Mouse (Mus musculus) left cerebral cortex, adult 8-10 months (tissue): ENCODE results near the gene Adamtsl2. TPM values are rescaled to one million over a fixed set of nuclear protein-coding genes. Genes with fewer than 3 reads are reported as not detected.

Experiments used
- DNase-seq, 2 experiments: peaks; one replicate each; pipeline ENCODE4 v3.0.0; 2022; ENCODE audit warnings: low spot score in 2 of 2
- total RNA-seq, 4 experiments: library from RNA; stranded (reverse); gene quantifications; 2 replicates each; pipeline ENCODE4 v1.2.4; 2022

The Adamtsl2 gene
- total RNA-seq = 10 to 100 TPM; 12.6 to 18.4 (median 15.6) TPM

DNA sequence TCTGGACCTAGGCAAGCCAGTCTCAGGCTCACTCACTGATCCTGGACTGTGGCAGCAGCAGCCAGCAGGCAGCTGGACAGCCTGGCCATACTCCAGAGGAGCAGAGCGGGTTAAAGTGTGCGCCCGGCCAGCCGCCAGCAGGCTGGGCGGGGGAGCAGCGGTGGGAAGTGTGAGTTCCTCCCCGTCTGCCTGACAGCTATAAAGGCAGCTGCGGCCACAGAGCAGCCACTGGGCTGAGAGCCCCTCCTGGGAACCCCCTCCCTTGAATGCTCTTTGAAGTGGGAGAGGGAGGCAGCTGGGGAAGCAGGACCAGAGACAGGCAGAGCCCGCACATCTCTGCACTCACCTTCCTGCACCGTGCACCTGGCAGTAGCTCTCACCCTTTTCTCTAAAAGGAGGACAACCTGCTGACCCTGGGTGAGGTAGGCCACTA lies at the start of gene Adamtsl2:
TSS of gene Adamtsl2 (plus strand) at position 228 of the 433 bp plus-strand sequence.
- peak in 1 of 2 experiments; percentile 43 for DNase-seq

DNA sequence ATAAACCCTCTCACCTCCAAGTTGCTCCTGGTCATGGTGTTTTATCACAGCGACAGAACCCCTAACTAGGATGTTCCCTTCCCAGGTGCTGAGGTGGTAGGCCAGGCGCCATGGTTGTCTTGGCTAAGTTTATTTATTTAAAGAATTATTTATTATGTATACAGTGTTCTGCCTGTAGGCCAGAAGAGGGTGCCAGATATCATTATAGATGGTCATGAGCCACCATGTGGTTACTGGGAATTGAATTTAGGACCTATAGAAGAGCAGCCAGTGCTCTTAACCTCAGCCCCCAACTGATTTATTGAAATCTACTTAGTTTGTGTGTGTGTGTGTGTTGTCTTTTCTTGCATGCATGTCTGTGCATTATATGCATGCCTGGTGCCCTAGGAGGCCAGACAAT lies 46.8 kb upstream of the Adamtsl2 start:
- no peak for DNase-seq

DNA sequence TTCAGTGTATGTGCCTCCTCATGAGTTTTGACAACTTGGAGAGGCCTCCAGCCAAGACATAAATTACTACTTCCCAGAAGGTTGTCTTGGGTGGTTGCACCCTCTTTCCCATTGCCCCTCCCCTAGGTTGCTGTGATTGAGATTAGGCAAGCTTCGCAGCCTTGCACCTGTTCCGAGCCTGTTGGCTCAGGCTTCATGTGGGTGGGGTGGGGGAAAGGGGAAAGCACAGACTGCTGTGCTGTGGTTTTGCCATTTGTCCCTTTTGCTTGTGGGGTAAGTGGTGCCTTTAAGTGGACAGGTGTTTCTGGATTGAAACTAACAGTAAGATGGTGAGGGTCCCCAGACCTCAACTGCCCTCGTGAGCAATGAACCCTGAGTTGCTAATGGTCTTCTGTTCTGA lies 43.2 kb upstream of the Adamtsl2 start:
- DNase-seq = no peak

DNA sequence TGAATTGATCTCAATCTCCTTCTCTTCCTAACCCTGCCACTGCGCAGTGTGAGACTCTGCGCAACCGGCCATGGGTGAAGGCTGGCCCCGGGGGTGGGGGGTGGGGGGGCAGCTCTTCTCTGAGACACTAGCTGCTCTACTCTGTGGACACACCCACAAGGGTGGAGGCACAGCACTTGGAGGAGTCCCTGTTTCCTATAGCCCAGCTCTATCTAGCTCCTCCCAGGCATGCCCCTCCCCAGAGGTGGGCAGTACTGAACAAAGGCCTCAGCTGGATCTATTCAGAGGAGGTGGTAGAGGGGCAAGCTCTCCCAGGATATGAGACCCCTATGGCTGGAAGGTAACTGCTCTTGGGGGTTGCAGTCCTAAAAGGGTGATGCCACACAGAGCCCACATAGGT lies 42.2 kb upstream of the Adamtsl2 start:
- DNase-seq = no peak

DNA sequence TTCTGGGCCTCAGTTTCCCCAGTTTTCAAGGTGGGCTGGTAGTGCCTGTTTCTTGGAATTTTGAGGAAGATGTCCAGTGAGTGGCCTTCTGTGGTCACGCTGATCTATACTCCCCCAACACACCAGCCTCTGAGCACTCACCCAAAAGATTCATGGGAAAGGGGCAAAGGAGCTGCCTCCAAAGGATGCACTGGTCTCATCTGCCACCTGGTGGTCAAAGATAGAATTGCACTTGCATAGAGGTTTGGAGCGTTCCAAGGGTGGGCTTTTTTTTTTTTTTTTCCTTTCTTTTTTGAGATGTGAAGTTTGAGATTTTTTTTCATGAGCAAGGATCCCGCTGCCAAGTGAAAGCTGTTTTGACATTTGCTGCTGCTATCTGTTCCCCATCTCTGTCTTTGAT lies 40.6 kb upstream of the Adamtsl2 start:
- no peak for DNase-seq

DNA sequence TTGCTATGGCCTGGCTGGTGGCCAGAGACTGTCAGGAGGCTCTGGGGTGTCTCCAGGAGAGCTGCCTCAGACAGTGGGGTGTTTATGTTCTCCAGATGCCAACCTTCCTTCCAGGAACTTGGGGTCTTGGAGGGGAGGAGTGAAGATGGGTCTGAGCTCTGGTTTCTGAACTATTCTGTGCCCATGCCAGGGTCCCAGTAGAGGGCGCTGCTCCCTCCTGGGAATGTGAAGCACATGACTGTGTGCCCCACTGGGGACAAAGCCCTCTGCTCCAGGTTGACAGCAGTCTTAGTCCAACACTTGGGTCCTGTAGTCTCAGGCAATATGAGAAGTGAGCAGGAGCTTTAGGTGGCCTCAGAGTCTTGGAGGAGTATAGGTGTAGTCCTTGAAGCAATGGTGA lies 39.9 kb upstream of the Adamtsl2 start:
- no peak for DNase-seq

DNA sequence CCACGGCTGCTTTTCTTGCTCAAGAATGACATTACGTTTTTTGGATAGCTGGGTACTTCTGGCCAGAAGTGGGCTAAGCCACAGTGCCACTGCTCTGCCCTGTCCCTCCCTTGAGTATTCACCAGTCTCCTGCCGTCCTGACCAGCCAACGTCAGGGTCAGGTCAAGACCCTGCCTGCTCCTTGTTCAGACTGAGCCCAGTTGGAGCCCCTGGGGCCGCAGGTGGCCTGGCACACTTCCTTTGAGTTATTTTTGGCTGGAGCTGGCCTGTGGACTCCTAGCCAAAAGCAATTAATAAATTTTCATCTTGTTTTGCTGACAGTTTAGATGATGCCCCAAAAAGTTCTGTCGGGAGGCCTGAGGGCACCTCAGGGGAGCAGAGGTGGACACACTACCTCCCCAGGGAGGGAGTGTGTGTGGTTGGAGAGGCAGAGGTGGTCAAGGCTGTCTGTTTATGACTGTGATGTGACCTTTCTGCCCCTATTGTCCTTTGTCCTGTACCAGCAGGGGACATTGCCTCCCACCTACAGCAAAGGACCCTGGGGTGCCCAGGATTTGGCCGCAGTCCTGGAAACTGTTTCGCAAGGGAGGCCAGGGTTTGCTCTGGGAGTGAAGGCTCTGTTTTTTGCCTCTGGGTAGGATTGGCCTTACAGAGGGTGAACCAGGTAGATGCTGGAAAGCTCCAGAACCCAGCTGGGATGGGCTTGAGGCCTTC lies 36.9 kb upstream of the Adamtsl2 start:
- no peak for DNase-seq

DNA sequence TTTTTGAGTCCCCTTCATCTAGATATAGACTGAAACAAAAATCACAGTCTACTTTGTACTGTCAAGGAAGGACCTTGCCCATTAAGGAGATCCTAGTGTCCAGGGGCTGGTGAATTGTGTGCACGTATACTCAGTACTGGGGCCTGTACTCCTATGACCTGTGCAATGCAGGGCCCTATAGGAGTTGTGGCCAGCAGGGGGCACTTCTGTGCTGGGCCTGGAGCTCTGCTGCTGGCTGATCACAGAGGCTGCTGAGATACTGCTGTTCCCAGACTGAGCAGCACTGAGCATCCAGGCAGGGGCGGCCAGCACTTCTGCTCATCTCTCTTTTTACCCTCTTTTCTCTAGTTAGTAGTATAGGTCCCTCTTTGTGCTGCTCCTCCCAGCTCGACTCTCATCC lies 35.7 kb upstream of the Adamtsl2 start:
- peak; percentile 75 to 80 for DNase-seq

DNA sequence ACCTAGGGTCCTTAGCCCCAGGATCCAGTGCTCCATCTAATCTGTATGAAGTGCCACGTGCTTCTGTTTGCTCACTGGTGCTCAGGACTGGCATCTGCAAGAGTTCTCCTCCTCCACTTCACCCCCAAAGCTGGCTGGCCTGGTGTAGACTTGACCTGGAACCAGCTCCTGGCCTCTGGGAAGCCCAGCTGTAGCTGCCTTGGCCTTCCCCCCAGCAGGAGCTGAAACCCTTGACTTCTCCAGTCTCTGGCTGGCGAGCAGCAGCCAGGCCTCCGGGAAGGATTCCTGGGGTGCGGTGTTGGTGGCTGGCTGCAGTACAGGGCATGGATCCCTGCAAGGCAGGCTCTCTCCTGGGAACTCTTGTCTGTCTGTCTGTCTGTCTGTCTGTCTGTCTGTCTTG lies 35.0 kb upstream of the Adamtsl2 start:
- no peak for DNase-seq

DNA sequence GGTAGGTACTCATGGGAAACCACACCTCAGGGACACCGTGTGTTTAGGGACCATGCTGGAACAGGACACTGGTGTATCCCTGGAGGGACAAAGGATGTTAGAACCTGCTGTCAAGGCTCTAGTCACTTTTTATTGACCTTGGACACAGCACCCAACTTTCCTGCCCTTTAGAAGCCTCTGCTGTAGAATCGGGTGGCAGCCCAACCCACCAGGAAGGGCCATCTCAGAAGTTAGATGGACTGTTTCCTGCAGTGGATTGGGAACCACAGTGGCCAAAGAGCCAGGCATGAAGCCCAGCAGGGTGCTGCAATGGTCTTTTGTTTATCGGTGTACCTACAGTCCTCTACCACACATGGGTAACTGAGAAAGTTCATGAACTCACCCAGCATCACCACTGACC lies 34.5 kb upstream of the Adamtsl2 start:
- no peak for DNase-seq

DNA sequence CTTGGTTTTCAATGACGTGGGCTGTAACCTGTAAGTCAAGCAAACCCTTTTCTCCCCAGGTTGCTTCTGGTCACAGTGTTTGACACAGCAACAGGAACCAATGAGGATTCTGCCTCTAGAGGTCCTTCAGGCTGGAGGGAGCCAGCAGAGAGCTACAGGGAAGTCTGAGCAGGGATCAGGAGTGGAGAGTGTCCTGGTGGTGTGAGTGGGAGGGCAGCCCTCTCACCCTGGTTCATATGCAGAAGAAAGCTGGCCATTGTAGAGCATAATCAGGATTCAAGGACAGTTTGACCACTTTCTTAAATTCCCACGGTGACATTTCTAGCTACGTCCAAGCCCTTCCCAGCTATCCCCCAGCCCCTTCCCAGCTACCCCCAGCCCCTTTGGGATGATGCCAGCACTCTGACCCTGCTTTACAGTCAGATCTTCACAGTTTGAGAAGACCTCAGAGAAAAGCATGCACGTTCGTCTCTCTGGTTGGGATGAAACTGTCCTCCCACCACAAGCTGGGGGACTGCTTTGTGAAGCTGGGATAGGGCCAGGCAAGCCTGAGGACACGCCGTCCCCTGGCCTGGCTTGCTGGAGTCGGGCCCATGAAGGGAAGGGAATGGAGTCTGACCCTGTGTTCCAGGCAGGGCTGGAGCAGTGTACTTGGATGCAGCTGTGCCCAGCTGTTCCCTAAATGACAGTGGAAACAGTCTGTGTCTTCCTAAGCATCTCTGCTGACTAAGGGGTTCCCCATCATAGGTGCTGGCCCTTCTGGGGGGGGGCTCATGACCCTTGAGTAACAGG lies 33.0 kb upstream of the Adamtsl2 start:
- no peak for DNase-seq

DNA sequence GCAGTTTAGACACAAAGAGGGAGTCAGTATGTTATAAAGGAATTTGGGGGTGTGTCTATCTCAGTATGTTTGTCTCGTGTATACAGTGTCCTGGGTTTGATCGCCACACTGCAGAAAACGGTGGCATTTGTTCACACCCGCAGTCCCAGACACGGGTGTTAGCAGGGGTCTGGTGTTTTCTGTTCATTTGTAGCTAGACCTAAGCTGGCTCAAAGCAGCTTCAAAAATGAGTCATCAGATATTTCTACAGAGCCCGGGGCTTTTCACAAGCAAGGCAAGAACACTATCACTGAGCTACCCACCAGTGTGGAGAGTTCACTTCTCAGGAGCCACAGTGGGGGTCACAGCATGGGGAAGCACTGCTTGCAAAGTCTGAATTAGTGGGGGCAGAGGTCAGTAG lies 29.8 kb upstream of the Adamtsl2 start:
- no peak for DNase-seq

DNA sequence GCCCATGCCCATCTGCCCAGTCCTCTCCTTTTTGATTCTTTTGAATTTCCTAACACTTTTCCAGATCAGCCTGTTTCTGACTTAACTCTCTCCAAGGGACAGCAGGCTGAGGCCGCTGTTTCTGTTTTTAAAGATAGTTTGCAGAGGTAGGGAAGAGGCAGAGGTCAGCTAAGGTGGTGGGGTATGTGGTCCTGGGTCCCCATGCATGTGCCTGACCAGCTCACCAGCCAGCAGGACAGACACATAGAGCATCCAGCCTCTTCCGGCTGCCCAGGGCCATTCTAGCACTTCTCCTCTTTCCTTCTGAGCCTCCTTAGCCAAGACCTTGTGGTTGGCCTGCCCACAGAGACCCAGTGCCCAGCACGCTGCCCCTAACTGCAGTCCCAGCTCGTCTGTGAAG lies 20.9 kb upstream of the Adamtsl2 start:
- no peak for DNase-seq

DNA sequence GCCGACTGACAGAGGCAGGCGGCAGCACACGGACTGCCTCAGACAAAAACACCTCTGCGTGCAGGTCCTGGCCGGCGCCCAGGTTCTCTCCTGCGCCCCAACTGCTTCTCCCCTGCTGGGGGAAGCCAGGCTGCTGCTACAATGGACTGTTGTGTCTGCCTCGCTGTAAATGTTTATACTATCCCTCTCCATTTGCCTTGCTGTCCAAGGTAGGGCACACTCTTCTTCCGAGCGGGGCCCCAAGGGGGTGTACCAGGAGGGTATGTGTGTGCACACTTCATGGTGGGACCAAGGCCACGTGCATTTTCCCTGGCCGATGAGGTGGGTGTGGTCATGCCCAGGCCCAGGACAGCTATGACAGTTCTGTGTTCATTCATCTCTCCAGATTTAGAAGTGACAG lies 20.4 kb upstream of the Adamtsl2 start:
- no peak for DNase-seq

DNA sequence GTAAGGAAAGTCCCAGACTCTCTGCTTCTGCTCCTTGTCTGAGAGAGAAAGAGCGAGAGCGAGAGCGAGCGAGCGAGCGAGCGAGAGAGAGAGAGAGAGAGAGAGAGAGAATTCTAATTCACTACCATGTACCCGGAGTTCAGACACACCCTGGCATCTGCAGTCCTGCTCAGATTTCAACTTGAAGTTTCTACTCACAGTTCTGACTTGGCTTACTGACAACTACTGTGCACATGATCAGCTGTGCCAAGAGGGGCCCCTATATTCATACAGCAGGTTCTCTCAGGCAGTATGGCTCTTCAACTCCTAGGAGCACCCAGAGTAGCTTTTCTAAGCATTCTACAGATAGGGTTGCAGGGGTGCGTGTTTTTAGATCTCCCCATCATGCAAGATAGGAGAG lies 20.0 kb upstream of the Adamtsl2 start:
- no peak for DNase-seq

DNA sequence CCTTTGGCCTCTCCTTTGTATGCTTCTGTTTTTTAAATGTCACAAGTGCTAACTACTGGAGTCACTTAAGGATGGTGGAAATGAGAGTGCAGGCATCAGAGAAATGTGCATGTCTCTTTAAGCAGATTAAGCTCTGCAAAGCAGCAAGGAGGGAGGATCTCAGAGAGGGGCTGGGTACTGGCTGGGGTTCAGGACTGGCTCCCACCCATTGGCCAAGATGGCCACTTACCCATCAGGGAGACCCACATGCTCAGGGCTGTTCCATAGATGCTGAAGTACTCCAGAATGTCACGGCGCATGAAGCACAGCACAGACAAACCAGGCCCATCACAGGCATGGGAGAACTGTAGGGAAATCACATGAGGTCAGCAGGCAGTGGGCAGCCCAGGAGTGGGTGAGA lies 12.1 kb upstream of the Adamtsl2 start:
- no peak for DNase-seq

DNA sequence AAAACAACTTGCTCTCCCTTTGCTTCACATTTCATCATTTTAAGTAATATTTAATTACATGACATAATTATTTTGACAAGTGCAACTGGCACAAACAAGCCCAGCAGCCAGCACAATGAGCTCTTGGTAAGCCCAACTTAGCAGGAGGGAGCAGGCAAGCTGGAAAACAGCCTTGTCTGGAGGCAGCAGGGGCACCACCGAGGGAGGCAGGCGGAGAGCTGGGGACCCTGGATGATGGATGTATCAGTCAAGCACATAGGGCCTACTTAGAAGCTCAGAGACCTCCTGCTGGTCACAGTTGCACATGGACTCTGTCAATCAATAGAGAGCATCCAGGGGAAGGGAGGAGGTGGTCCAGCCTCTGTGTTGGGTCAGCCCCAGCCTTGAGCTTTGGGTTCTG lies 11.2 kb upstream of the Adamtsl2 start:
- no peak for DNase-seq

DNA sequence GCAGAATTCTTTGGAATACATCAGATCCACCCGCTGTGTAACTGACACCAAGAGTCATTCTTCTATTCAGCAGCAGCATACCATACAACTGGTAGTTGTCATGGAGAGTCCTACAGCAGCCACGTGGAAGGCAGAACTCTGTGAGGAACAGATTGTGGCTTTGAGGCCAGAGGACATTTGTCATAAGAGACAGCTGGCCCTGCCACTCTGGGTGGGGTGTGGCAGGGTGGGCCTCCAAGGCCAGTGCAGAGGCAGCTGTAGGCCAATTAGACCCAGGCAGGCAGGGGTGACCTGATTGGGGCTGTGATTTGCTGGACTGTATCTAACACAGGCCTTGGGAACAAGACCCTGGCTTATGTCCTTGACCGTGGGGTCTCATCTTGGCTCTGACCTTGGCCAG lies 9.5 kb upstream of the Adamtsl2 start:
- DNase-seq = no peak

DNA sequence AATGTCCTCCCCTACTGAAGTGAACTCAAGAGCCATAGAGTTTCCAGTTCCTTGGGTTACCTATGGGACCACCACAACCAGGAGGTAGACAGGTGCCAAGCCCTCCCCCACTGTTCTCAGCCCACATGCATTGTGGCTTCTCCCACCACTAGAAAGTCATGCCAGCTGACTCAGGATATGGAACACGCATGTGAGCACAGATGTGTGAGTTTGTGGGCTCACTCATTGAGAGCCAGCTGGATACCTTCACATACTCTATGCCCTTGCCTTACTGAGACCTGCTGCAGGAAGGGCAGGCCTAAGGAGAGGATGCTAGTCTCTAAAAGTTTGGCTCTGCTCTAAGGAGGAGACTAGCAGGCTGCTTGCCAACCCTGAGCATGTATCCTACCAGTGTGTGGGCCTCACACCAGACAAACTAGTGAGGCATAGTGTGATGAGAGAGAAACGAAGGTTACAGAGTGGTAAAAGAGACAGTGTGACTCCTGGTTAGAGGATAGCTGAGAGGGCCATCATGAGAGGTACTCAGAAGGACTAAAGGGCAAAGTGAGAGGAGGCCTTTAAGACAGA lies 8.8 kb upstream of the Adamtsl2 start:
- peak in 1 of 2 experiments; percentile 51 for DNase-seq

DNA sequence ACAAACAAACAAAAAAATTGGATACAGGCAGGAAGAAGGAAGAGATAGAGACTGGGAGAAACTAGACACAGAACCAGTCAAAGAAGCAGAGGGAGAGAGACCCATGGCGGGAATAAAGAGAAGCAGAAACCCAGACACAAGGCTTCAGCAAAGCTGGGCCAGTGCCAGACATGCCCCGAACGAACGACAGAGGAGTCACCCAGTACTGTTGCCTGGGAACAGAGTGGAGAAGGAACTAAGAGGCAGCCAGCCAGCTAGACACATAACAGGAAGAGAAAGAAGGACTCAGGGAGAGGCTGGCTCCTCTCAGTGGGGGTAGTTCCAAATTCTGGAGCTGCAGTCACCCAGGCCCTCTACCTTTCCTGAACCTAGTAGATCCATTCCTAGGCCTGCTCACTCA lies 8.0 kb upstream of the Adamtsl2 start:
- DNase-seq = peak in 1 of 2 experiments; percentile 86

DNA sequence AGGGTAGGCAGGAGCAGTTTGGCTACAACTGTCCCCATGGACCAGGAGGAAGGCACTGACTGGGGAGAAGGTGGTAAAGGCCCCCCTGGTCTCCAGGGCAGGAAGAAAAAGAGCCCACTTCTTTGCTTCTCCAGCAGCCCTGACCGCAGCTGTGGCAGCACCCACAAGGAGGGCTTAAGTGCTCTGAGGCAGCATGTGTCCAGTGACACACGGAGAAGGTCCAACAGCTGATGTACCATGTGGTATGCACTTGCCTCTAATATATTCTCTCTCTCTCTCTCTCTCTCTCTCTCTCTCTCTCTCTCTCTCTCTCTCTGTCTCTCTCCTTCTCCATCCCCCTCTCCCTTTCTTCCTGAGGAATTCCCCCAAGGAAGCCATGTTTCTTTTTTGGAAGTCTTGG lies 7.2 kb upstream of the Adamtsl2 start, which contains the start of gene Mymk:
TSS of gene Mymk (minus strand) at position 202 of the 400 bp plus-strand sequence.
- no peak for DNase-seq

DNA sequence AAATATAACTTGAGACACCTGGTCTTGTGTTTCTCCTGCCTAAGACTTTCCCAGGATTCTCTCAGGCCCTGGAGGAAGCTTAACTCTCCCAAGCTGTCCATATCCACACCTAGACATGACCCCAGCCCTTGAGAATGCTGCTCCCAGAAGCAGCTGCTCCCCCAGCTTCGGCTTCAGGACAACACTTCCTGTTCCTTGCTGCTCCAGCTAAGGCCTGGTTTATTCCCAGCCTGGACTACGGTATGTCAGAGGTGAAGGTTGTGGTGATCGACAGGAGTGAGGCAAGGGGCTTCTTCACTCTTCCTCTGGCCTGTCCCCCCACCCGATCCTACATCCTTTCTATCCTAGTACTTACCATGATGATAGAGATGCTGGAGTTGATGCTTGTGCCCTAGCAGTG lies 5.8 kb upstream of the Adamtsl2 start:
- DNase-seq = no peak

DNA sequence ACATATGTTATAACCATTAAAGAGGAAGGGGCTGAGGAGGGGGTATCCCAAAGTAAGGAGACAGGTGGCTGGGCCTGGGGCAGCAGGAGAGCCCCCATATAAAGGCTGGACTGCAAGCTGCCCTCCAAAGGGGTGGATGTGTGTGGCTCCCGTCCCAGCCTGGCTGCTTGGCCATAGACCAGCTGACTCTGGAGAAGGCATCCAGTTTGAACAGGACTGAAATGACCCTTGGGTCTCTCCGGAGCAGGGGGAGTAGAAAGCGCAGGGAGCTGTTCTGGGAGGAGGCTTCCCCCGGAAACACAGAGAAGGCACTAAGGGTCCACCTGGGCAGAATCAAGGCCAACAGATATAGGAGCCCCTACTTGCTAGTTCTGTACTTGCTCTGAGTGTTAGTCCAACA lies 4.4 kb upstream of the Adamtsl2 start:
- no peak for DNase-seq
